Mouse (Mus musculus): Measurements from ENCODE around the gene Dtymk.
A peak's percentile ranks its signal among the peaks of the same experiment; 100 is the strongest.
"Not testable (repeated sequence)": the region's sequence is repeated elsewhere in the genome, so short reads cannot be mapped to it uniquely, and the experiment has no call there.

Gene Dtymk

GRCm38 (mm10) chr1:93801741-93802238 lies at the start of gene Dtymk:
TSS of gene Dtymk (minus strand) at chr1:93801934.
- DNase-seq: peak; percentile 88

GRCm38 (mm10) chr1:93845766-93846366 lies 44.1 kb upstream of the Dtymk start:
- DNase-seq: not testable (repeated sequence)

- DNase-seq: not testable (repeated sequence)
These were observed 36.8 kb upstream of the Dtymk start for GRCm38 (mm10) chr1:93838569-93838968.

GRCm38 (mm10) chr1:93837335-93837734 lies 35.6 kb upstream of the Dtymk start:
- DNase-seq: no peak

GRCm38 (mm10) chr1:93836532-93836913 lies 34.8 kb upstream of the Dtymk start:
- DNase-seq: no peak

- DNase-seq: no peak
These were observed 34.3 kb upstream of the Dtymk start for GRCm38 (mm10) chr1:93835876-93836531.

GRCm38 (mm10) chr1:93835211-93835610 lies 33.5 kb upstream of the Dtymk start:
- no peak for DNase-seq

GRCm38 (mm10) chr1:93834671-93835150 lies 33.0 kb upstream of the Dtymk start:
- DNase-seq: no peak

- DNase-seq: not testable (repeated sequence)
These were observed 31.1 kb upstream of the Dtymk start for GRCm38 (mm10) chr1:93832754-93833360.

GRCm38 (mm10) chr1:93826540-93826835 lies 24.8 kb upstream of the Dtymk start:
- no peak for DNase-seq

GRCm38 (mm10) chr1:93825771-93826539 lies 24.2 kb upstream of the Dtymk start:
- no peak for DNase-seq

- DNase-seq: peak; percentile 91
These were observed 23.5 kb upstream of the Dtymk start for GRCm38 (mm10) chr1:93825105-93825674.

GRCm38 (mm10) chr1:93824609-93825008 lies 22.9 kb upstream of the Dtymk start, which contains the start of gene D2hgdh:
TSS of gene D2hgdh (plus strand) at chr1:93824909.
- DNase-seq: no peak

- no peak for DNase-seq
These were observed 22.2 kb upstream of the Dtymk start for GRCm38 (mm10) chr1:93823796-93824495.

GRCm38 (mm10) chr1:93818722-93819121 lies 17.0 kb upstream of the Dtymk start:
- DNase-seq: no peak

- DNase-seq: no peak
These were observed 16.2 kb upstream of the Dtymk start for GRCm38 (mm10) chr1:93817823-93818532.

- DNase-seq: no peak
These were observed 9.8 kb upstream of the Dtymk start for GRCm38 (mm10) chr1:93811495-93812039.

GRCm38 (mm10) chr1:93810011-93810410 lies 8.3 kb upstream of the Dtymk start:
- no peak for DNase-seq

GRCm38 (mm10) chr1:93808871-93809270 lies 7.1 kb upstream of the Dtymk start:
- no peak for DNase-seq

GRCm38 (mm10) chr1:93805221-93805951 lies 3.7 kb upstream of the Dtymk start:
- DNase-seq: no peak

- DNase-seq: no peak
These were observed 3.1 kb upstream of the Dtymk start for GRCm38 (mm10) chr1:93804818-93805217.

Measured in right cerebral cortex, postnatal 14 days (tissue).